Mouse (Mus musculus): Measurements from ENCODE around the gene Dlx5. TPM values are rescaled to one million over a fixed set of nuclear protein-coding genes. Genes with fewer than 3 reads are reported as not detected.

Gene Dlx5
- total RNA-seq, 2 experiments from 2014 or later: 0.31 to 1.2 TPM

GRCm38 (mm10) chr6:6860411-6861085 lies 21.3 kb downstream of the Dlx5 start:
- no peak for DNase-seq (ENCODE audit: low spot score in 2 of 2)

GRCm38 (mm10) chr6:6859950-6860410 lies 21.9 kb downstream of the Dlx5 start:
- DNase-seq (ENCODE audit: low spot score in 2 of 2): no peak

GRCm38 (mm10) chr6:6859111-6859949 lies 22.6 kb downstream of the Dlx5 start:
- no peak for DNase-seq (ENCODE audit: low spot score in 2 of 2)

GRCm38 (mm10) chr6:6858571-6858970 lies 23.3 kb downstream of the Dlx5 start:
- no peak for DNase-seq (ENCODE audit: low spot score in 2 of 2)

- DNase-seq (ENCODE audit: low spot score in 2 of 2): no peak
These were observed 24.1 kb downstream of the Dlx5 start for GRCm38 (mm10) chr6:6857766-6858165.

GRCm38 (mm10) chr6:6856881-6857280 lies 25.0 kb downstream of the Dlx5 start:
- DNase-seq (ENCODE audit: low spot score in 2 of 2): no peak

GRCm38 (mm10) chr6:6856316-6856715 lies 25.6 kb downstream of the Dlx5 start:
- DNase-seq (ENCODE audit: low spot score in 2 of 2): no peak

GRCm38 (mm10) chr6:6855746-6856185 lies 26.1 kb downstream of the Dlx5 start:
- DNase-seq (ENCODE audit: low spot score in 2 of 2): no peak

GRCm38 (mm10) chr6:6854902-6855745 lies 26.8 kb downstream of the Dlx5 start:
- no peak for DNase-seq (ENCODE audit: low spot score in 2 of 2)

GRCm38 (mm10) chr6:6854176-6854575 lies 27.7 kb downstream of the Dlx5 start:
- no peak for DNase-seq (ENCODE audit: low spot score in 2 of 2)

GRCm38 (mm10) chr6:6852944-6853343 lies 28.9 kb downstream of the Dlx5 start:
- no peak for DNase-seq (ENCODE audit: low spot score in 2 of 2)

- no peak for DNase-seq (ENCODE audit: low spot score in 2 of 2)
These were observed 30.7 kb downstream of the Dlx5 start for GRCm38 (mm10) chr6:6851166-6851565.

- DNase-seq (ENCODE audit: low spot score in 2 of 2): no peak
These were observed 31.4 kb downstream of the Dlx5 start for GRCm38 (mm10) chr6:6850324-6851060.

GRCm38 (mm10) chr6:6849744-6850143 lies 32.1 kb downstream of the Dlx5 start:
- DNase-seq (ENCODE audit: low spot score in 2 of 2): no peak

GRCm38 (mm10) chr6:6848541-6848940 lies 33.3 kb downstream of the Dlx5 start:
- no peak for DNase-seq (ENCODE audit: low spot score in 2 of 2)

GRCm38 (mm10) chr6:6833301-6833700 lies 48.6 kb downstream of the Dlx5 start:
- DNase-seq (ENCODE audit: low spot score in 2 of 2): no peak

- DNase-seq (ENCODE audit: low spot score in 2 of 2): no peak
These were observed 51.4 kb downstream of the Dlx5 start for GRCm38 (mm10) chr6:6830446-6830845.
